Mouse (Mus musculus): ENCODE measurements around the gene A930033H14Rik. TPM values are rescaled to one million over a fixed set of nuclear protein-coding genes. Genes with fewer than 3 reads are reported as not detected.

Gene A930033H14Rik
- polyA plus RNA-seq (2021) = 6.8 TPM

- DNase-seq (ENCODE audit: low read depth, low spot score) = no peak
- in situ Hi-C loops (cut with MboI; ENCODE audit: low pct_unique_long_range_greater_than_20kb) = no loop called here
- ChIA-PET CTCF (no interaction called here), POLR2A (interaction anchor here (0.5 to 1.3 kb wide), 2 partner anchors 41 to 50 kb away, joined by 3 to 4 read pairs; no protein-coding TSS in a partner anchor)
- H3K27me3 ChIP-seq = no peaks in the 10 kb centered on the region
- peak; percentile 88 for ATAC-seq
- no peak for TF ChIP-seq CTCF (IDR thresholded peaks at IDR 0.05)
Observed at GRCm38 (mm10) chr10:69212542-69213440, at the start of gene A930033H14Rik. TSS of gene A930033H14Rik (minus strand) at chr10:69213098.

GRCm38 (mm10) chr10:69259929-69260328 is 47.0 kb upstream of the A930033H14Rik start:
- in situ Hi-C loops (cut with MboI; ENCODE audit: low pct_unique_long_range_greater_than_20kb) = no loop called here
- POLR2A ChIA-PET = no interaction called here
- no peaks in the 10 kb centered on the region for H3K27me3 ChIP-seq
- no peak for TF ChIP-seq CTCF (IDR thresholded peaks at IDR 0.05)
- no peak for DNase-seq (ENCODE audit: low read depth, low spot score)
- no peak for ATAC-seq
- CTCF ChIA-PET = interaction anchor here (0.7 kb wide), 1 partner anchor 47 kb away, joined by 3 read pairs; no protein-coding TSS in a partner anchor

GRCm38 (mm10) chr10:69259161-69259560 is 46.3 kb upstream of the A930033H14Rik start:
- no peak for DNase-seq (ENCODE audit: low read depth, low spot score)
- ChIA-PET CTCF (no interaction called here), POLR2A (no interaction called here)
- no peak for TF ChIP-seq CTCF (IDR thresholded peaks at IDR 0.05)
- no peaks in the 10 kb centered on the region for H3K27me3 ChIP-seq
- ATAC-seq = no peak
- in situ Hi-C loops (cut with MboI; ENCODE audit: low pct_unique_long_range_greater_than_20kb) = no loop called here

- no peak for DNase-seq (ENCODE audit: low read depth, low spot score)
- ATAC-seq = no peak
- H3K27me3 ChIP-seq = no peaks in the 10 kb centered on the region
- in situ Hi-C loops (cut with MboI; ENCODE audit: low pct_unique_long_range_greater_than_20kb) = no loop called here
- POLR2A ChIA-PET = no interaction called here
- no peak for TF ChIP-seq CTCF (IDR thresholded peaks at IDR 0.05)
- CTCF ChIA-PET = no interaction called here
Observed at GRCm38 (mm10) chr10:69258588-69258987, 45.7 kb upstream of the A930033H14Rik start.

- CTCF ChIA-PET = no interaction called here
- DNase-seq (ENCODE audit: low read depth, low spot score) (no peak), ATAC-seq (no peak)
- POLR2A ChIA-PET = no interaction called here
- H3K27me3 ChIP-seq = no peaks in the 10 kb centered on the region
- TF ChIP-seq CTCF (IDR thresholded peaks at IDR 0.05) = no peak
- in situ Hi-C loops (cut with MboI; ENCODE audit: low pct_unique_long_range_greater_than_20kb) = no loop called here
Observed at GRCm38 (mm10) chr10:69257592-69258133, 44.8 kb upstream of the A930033H14Rik start.

GRCm38 (mm10) chr10:69255594-69255993 is 42.7 kb upstream of the A930033H14Rik start:
- ATAC-seq = no peak
- H3K27me3 ChIP-seq = no peaks in the 10 kb centered on the region
- CTCF ChIA-PET = no interaction called here
- POLR2A ChIA-PET = no interaction called here
- no peak for TF ChIP-seq CTCF (IDR thresholded peaks at IDR 0.05)
- no peak for DNase-seq (ENCODE audit: low read depth, low spot score)
- in situ Hi-C loops (cut with MboI; ENCODE audit: low pct_unique_long_range_greater_than_20kb) = no loop called here

- CTCF ChIA-PET = interaction anchor here (1.0 to 2.6 kb wide), 5 partner anchors 10 to 72 kb away, joined by 3 to 8 read pairs (median 5); no protein-coding TSS in a partner anchor
- DNase-seq (ENCODE audit: low read depth, low spot score) (peak; percentile 46), ATAC-seq (peak; percentile 54)
- H3K27me3 ChIP-seq = no peaks in the 10 kb centered on the region
- POLR2A ChIA-PET = interaction anchor here (0.5 to 1.1 kb wide), 2 partner anchors 42 to 725 kb away, joined by 3 to 4 read pairs; no protein-coding TSS in a partner anchor
- no peak for TF ChIP-seq CTCF (IDR thresholded peaks at IDR 0.05)
- in situ Hi-C loops (cut with MboI; ENCODE audit: low pct_unique_long_range_greater_than_20kb) = no loop called here
Observed at GRCm38 (mm10) chr10:69254390-69254847, 41.5 kb upstream of the A930033H14Rik start.

- DNase-seq (ENCODE audit: low read depth, low spot score) (no peak), ATAC-seq (no peak)
- CTCF ChIA-PET = interaction anchor here (1.3 to 2.6 kb wide), 5 partner anchors 9 to 71 kb away, joined by 3 to 8 read pairs (median 3); no protein-coding TSS in a partner anchor
- POLR2A ChIA-PET = interaction anchor here (0.9 to 1.1 kb wide), 2 partner anchors 42 to 98 kb away, joined by 3 read pairs; no protein-coding TSS in a partner anchor
- H3K27me3 ChIP-seq = no peaks in the 10 kb centered on the region
- in situ Hi-C loops (cut with MboI; ENCODE audit: low pct_unique_long_range_greater_than_20kb) = no loop called here
- no peak for TF ChIP-seq CTCF (IDR thresholded peaks at IDR 0.05)
Observed at GRCm38 (mm10) chr10:69253686-69254080, 40.8 kb upstream of the A930033H14Rik start.

- ATAC-seq (peak; percentile 79), DNase-seq (ENCODE audit: low read depth, low spot score) (peak; percentile 48)
- H3K27me3 ChIP-seq = no peaks in the 10 kb centered on the region
- in situ Hi-C loops (cut with MboI; ENCODE audit: low pct_unique_long_range_greater_than_20kb) = no loop called here
- TF ChIP-seq CTCF (IDR thresholded peaks at IDR 0.05) = no peak
- ChIA-PET POLR2A (interaction anchor here (0.9 kb wide), 1 partner anchor 98 kb away, joined by 3 read pairs; no protein-coding TSS in a partner anchor), CTCF (interaction anchor here (1.3 to 2.6 kb wide), 5 partner anchors 9 to 71 kb away, joined by 3 to 8 read pairs (median 3); no protein-coding TSS in a partner anchor)
Observed at GRCm38 (mm10) chr10:69253075-69253685, 40.3 kb upstream of the A930033H14Rik start.
